Mouse (Mus musculus): Measurements from ENCODE around the gene Ccl6.
A peak's percentile ranks its signal among the peaks of the same experiment; 100 is the strongest.

The Ccl6 gene

GRCm38 (mm10) chr11:83597796-83598195 is 4.9 kb upstream of the Ccl6 start:
- no peak for DNase-seq (ENCODE audit: low spot score)

GRCm38 (mm10) chr11:83595669-83596455 is 3.0 kb upstream of the Ccl6 start:
- no peak for DNase-seq (ENCODE audit: low spot score)

GRCm38 (mm10) chr11:83593453-83593852 is 566 bp upstream of the Ccl6 start:
- no peak for DNase-seq (ENCODE audit: low spot score)

GRCm38 (mm10) chr11:83584232-83584631 is 8.7 kb downstream of the Ccl6 start:
- no peak for DNase-seq (ENCODE audit: low spot score)

GRCm38 (mm10) chr11:83583450-83583754 is 9.5 kb downstream of the Ccl6 start:
- no peak for DNase-seq (ENCODE audit: low spot score)

GRCm38 (mm10) chr11:83582626-83583449 is 10.0 kb downstream of the Ccl6 start:
- DNase-seq (ENCODE audit: low spot score) = peak; percentile 51

GRCm38 (mm10) chr11:83581626-83582610 is 11.0 kb downstream of the Ccl6 start:
- DNase-seq (ENCODE audit: low spot score) = no peak

GRCm38 (mm10) chr11:83580699-83581232 is 12.1 kb downstream of the Ccl6 start:
- DNase-seq (ENCODE audit: low spot score) = no peak

- DNase-seq (ENCODE audit: low spot score) = no peak
These were observed 13.9 kb downstream of the Ccl6 start for GRCm38 (mm10) chr11:83578999-83579398.

GRCm38 (mm10) chr11:83578186-83578760 is 14.6 kb downstream of the Ccl6 start, which contains the start of gene Ccl9:
Ccl9 (minus strand) TSS chr11:83578636.
- DNase-seq (ENCODE audit: low spot score) = peak; percentile 23

GRCm38 (mm10) chr11:83576927-83577555 is 15.8 kb downstream of the Ccl6 start:
- DNase-seq (ENCODE audit: low spot score) = no peak

GRCm38 (mm10) chr11:83572834-83573233 is 20.1 kb downstream of the Ccl6 start:
- DNase-seq (ENCODE audit: low spot score) = no peak

- DNase-seq (ENCODE audit: low spot score) = peak; percentile 44
These were observed 20.7 kb downstream of the Ccl6 start for GRCm38 (mm10) chr11:83572223-83572622.

GRCm38 (mm10) chr11:83570189-83570588 is 22.7 kb downstream of the Ccl6 start:
- no peak for DNase-seq (ENCODE audit: low spot score)

GRCm38 (mm10) chr11:83569249-83569648 is 23.6 kb downstream of the Ccl6 start:
- no peak for DNase-seq (ENCODE audit: low spot score)

GRCm38 (mm10) chr11:83568786-83569185 is 24.1 kb downstream of the Ccl6 start:
- DNase-seq (ENCODE audit: low spot score) = no peak

GRCm38 (mm10) chr11:83568061-83568460 is 24.8 kb downstream of the Ccl6 start:
- no peak for DNase-seq (ENCODE audit: low spot score)

GRCm38 (mm10) chr11:83567311-83567710 is 25.6 kb downstream of the Ccl6 start:
- no peak for DNase-seq (ENCODE audit: low spot score)

- no peak for DNase-seq (ENCODE audit: low spot score)
These were observed 26.3 kb downstream of the Ccl6 start for GRCm38 (mm10) chr11:83566617-83567016.

- no peak for DNase-seq (ENCODE audit: low spot score)
These were observed 29.1 kb downstream of the Ccl6 start for GRCm38 (mm10) chr11:83563754-83564153.

- DNase-seq (ENCODE audit: low spot score) = no peak
These were observed 30.5 kb downstream of the Ccl6 start for GRCm38 (mm10) chr11:83562311-83562887.
